Mouse (Mus musculus): ENCODE results near the gene Vamp5. TPM values are rescaled to one million over a fixed set of nuclear protein-coding genes. Genes with fewer than 3 reads are reported as not detected.

Gene Vamp5
- polyA plus RNA-seq (2016; fragmentation: Nextera tagmentation; extraction: Ambion mirVana): 40.5 and 44.7 TPM in 2 replicates

- peak; percentile 85 for DNase-seq (ENCODE audit: low spot score)
- H3K4me1 ChIP-seq: peaks cover 10% of the 10 kb centered on the region
Measured at GRCm38 (mm10) chr6:72380131-72380770, at the start of gene Vamp5. Gene Vamp5 (minus strand): TSS chr6:72380468.

GRCm38 (mm10) chr6:72429061-72429842 lies 49.0 kb upstream of the Vamp5 start:
- Histone ChIP-seq H3K4me1 (no peaks in the 10 kb centered on the region), H3K36me3 (peaks cover 90% of the 10 kb centered on the region), H3K27me3 (ENCODE audit: insufficient read depth, poor library complexity, severe bottlenecking) (no peaks in the 10 kb centered on the region), H3K9me3 (no peaks in the 10 kb centered on the region), H3K4me3 (no peak overlapping the region), H3K27ac (no peak overlapping the region)
- 80% methylated on average over 21 of the region's 21 CpGs for WGBS
- no peak for DNase-seq (ENCODE audit: low spot score)

More at GRCm38 (mm10) chr6:72380131-72380770, at the start of gene Vamp5:
- WGBS: 1% methylated on average over 49 of the region's 49 CpGs
- Histone ChIP-seq H3K9me3 (no peaks in the 10 kb centered on the region), H3K27ac (peak within 1 kb of the TSS; percentile 88), H3K36me3 (peaks cover 13% of the 10 kb centered on the region), H3K4me3 (peak within 1 kb of the TSS; percentile 69), H3K27me3 (ENCODE audit: insufficient read depth, poor library complexity, severe bottlenecking) (peaks cover 5% of the 10 kb centered on the region; the same call in 1 of the 2 replicates)

- no peaks in the 10 kb centered on the region for H3K27me3 ChIP-seq (ENCODE audit: insufficient read depth, poor library complexity, severe bottlenecking)
- H3K4me1 ChIP-seq: no peaks in the 10 kb centered on the region
- peak; percentile 89 for DNase-seq (ENCODE audit: low spot score)
- H3K27ac ChIP-seq: no peak overlapping the region
- H3K4me3 ChIP-seq: no peak overlapping the region
- H3K9me3 ChIP-seq: no peaks in the 10 kb centered on the region
- H3K36me3 ChIP-seq: peaks cover 91% of the 10 kb centered on the region
- 42% methylated on average over 8 of the region's 8 CpGs for WGBS
Measured at GRCm38 (mm10) chr6:72428036-72428435, 47.8 kb upstream of the Vamp5 start.

- Histone ChIP-seq H3K4me3 (no peak overlapping the region), H3K27me3 (ENCODE audit: insufficient read depth, poor library complexity, severe bottlenecking) (no peaks in the 10 kb centered on the region), H3K36me3 (peaks cover 91% of the 10 kb centered on the region), H3K4me1 (no peaks in the 10 kb centered on the region), H3K27ac (no peak overlapping the region), H3K9me3 (no peaks in the 10 kb centered on the region)
- no peak for DNase-seq (ENCODE audit: low spot score)
- WGBS: 90% methylated on average over 11 of the region's 11 CpGs
Measured at GRCm38 (mm10) chr6:72425646-72426045, 45.4 kb upstream of the Vamp5 start.

GRCm38 (mm10) chr6:72420901-72421300 lies 40.6 kb upstream of the Vamp5 start:
- 92% methylated on average over 10 of the region's 10 CpGs for WGBS
- H3K9me3 ChIP-seq: no peaks in the 10 kb centered on the region

GRCm38 (mm10) chr6:72419806-72420205 lies 39.5 kb upstream of the Vamp5 start:
- WGBS: 54% methylated on average over 1 of the region's 1 CpGs
- Histone ChIP-seq H3K4me3 (no peak overlapping the region), H3K27me3 (ENCODE audit: insufficient read depth, poor library complexity, severe bottlenecking) (no peaks in the 10 kb centered on the region), H3K27ac (no peak overlapping the region), H3K4me1 (peaks cover 14% of the 10 kb centered on the region), H3K36me3 (peaks cover 75% of the 10 kb centered on the region), H3K9me3 (no peaks in the 10 kb centered on the region)
- no peak for DNase-seq (ENCODE audit: low spot score)

More at GRCm38 (mm10) chr6:72420901-72421300, 40.6 kb upstream of the Vamp5 start:
- H3K4me3 ChIP-seq: no peak overlapping the region
- H3K36me3 ChIP-seq: peaks cover 86% of the 10 kb centered on the region
- no peak for DNase-seq (ENCODE audit: low spot score)
- H3K4me1 ChIP-seq: peaks cover 5% of the 10 kb centered on the region; the same call in 1 of the 2 replicates
- no peaks in the 10 kb centered on the region for H3K27me3 ChIP-seq (ENCODE audit: insufficient read depth, poor library complexity, severe bottlenecking)
- H3K27ac ChIP-seq: no peak overlapping the region

- H3K36me3 ChIP-seq: peaks cover 60% of the 10 kb centered on the region
- peaks cover 14% of the 10 kb centered on the region for H3K4me1 ChIP-seq
- 76% methylated on average over 4 of the region's 4 CpGs for WGBS
Measured at GRCm38 (mm10) chr6:72418279-72418678, 38.0 kb upstream of the Vamp5 start.

GRCm38 (mm10) chr6:72415964-72416772 lies 35.9 kb upstream of the Vamp5 start:
- DNase-seq (ENCODE audit: low spot score): no peak
- H3K4me1 ChIP-seq: peaks cover 14% of the 10 kb centered on the region
- H3K9me3 ChIP-seq: no peaks in the 10 kb centered on the region
- H3K36me3 ChIP-seq: peaks cover 41% of the 10 kb centered on the region
- no peaks in the 10 kb centered on the region for H3K27me3 ChIP-seq (ENCODE audit: insufficient read depth, poor library complexity, severe bottlenecking)
- 67% methylated on average over 7 of the region's 7 CpGs for WGBS
- no peak overlapping the region for H3K4me3 ChIP-seq
- H3K27ac ChIP-seq: no peak overlapping the region

More at GRCm38 (mm10) chr6:72418279-72418678, 38.0 kb upstream of the Vamp5 start:
- no peak overlapping the region for H3K27ac ChIP-seq
- no peaks in the 10 kb centered on the region for H3K27me3 ChIP-seq (ENCODE audit: insufficient read depth, poor library complexity, severe bottlenecking)
- no peak overlapping the region for H3K4me3 ChIP-seq
- DNase-seq (ENCODE audit: low spot score): no peak
- no peaks in the 10 kb centered on the region for H3K9me3 ChIP-seq

GRCm38 (mm10) chr6:72415181-72415580 lies 34.9 kb upstream of the Vamp5 start:
- Histone ChIP-seq H3K27ac (no peak overlapping the region), H3K4me1 (peaks cover 14% of the 10 kb centered on the region), H3K27me3 (ENCODE audit: insufficient read depth, poor library complexity, severe bottlenecking) (no peaks in the 10 kb centered on the region), H3K36me3 (peaks cover 31% of the 10 kb centered on the region), H3K4me3 (peak overlapping the region; percentile 90), H3K9me3 (no peaks in the 10 kb centered on the region)
- no peak for DNase-seq (ENCODE audit: low spot score)
- WGBS: 79% methylated on average over 5 of the region's 5 CpGs

- Histone ChIP-seq H3K27ac (peak within 1 kb of the TSS; percentile 92), H3K9me3 (no peaks in the 10 kb centered on the region), H3K4me1 (peaks cover 14% of the 10 kb centered on the region), H3K4me3 (peak within 1 kb of the TSS; percentile 90), H3K27me3 (ENCODE audit: insufficient read depth, poor library complexity, severe bottlenecking) (no peaks in the 10 kb centered on the region), H3K36me3 (peaks cover 21% of the 10 kb centered on the region)
- peak; percentile 98 for DNase-seq (ENCODE audit: low spot score)
- 2% methylated on average over 33 of the region's 33 CpGs for WGBS
Measured at GRCm38 (mm10) chr6:72414076-72414756, 33.9 kb upstream of the Vamp5 start, which contains the start of gene Ggcx. Gene Ggcx (plus strand): TSS chr6:72414308.

- Histone ChIP-seq H3K4me3 (no peak overlapping the region), H3K27ac (no peak overlapping the region), H3K36me3 (no peaks in the 10 kb centered on the region), H3K9me3 (no peaks in the 10 kb centered on the region), H3K4me1 (peaks cover 5% of the 10 kb centered on the region), H3K27me3 (ENCODE audit: insufficient read depth, poor library complexity, severe bottlenecking) (no peaks in the 10 kb centered on the region)
- no peak for DNase-seq (ENCODE audit: low spot score)
- WGBS: 80% methylated on average over 7 of the region's 7 CpGs
Measured at GRCm38 (mm10) chr6:72410518-72410917, 30.2 kb upstream of the Vamp5 start.

- WGBS: 29% methylated on average over 1 of the region's 1 CpGs
- H3K27me3 ChIP-seq (ENCODE audit: insufficient read depth, poor library complexity, severe bottlenecking): no peaks in the 10 kb centered on the region
- DNase-seq (ENCODE audit: low spot score): no peak
Measured at GRCm38 (mm10) chr6:72410003-72410402, 29.7 kb upstream of the Vamp5 start.

More at GRCm38 (mm10) chr6:72410003-72410402, 29.7 kb upstream of the Vamp5 start:
- Histone ChIP-seq H3K9me3 (no peaks in the 10 kb centered on the region), H3K27ac (no peak overlapping the region), H3K4me3 (no peak overlapping the region), H3K4me1 (peaks cover 2% of the 10 kb centered on the region), H3K36me3 (no peaks in the 10 kb centered on the region)
